Mouse (Mus musculus): ENCODE measurements around the gene Myrfl. TPM values are rescaled to one million over a fixed set of nuclear protein-coding genes. Genes with fewer than 3 reads are reported as not detected.

The Myrfl gene
- total and polyA plus RNA-seq, 3 experiments = 0.11 TPM; not detected in 2

DNA sequence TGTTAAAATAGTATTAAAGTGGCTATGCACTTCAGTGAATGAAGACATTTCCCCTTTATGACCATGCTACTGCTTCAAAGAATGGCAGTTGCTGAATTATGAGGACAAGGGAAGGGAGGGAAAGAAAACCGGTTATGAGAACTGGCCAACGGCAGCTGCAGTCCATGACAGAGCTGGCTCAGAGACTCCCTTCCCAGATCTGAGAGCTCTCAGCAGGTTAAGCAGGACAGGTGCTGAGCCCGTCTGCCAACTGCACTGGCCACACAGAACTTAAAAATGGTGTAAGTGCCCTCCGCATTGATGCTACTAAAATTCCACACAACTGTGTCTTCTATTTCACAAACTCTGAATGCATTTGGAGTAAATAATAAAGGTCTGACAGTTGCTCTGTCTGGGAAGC, 19.3 kb downstream of the Myrfl start:
- Histone ChIP-seq H3K4me3 (ENCODE audit: low read depth, low read length) (no peak overlapping the region), H3K27me3 (ENCODE audit: insufficient read depth, low read length) (no peaks in the 10 kb centered on the region), H3K36me3 (replicated peaks) (no peaks in the 10 kb centered on the region), H3K9me3 (replicated peaks) (0 out of 2 replicates have a peak, but pooled peaks cover 2% of the 10 kb centered on the region), H3K4me1 (ENCODE audit: insufficient read depth, low read depth, low read length) (no peaks in the 10 kb centered on the region)
- no peak for TF ChIP-seq TAL1 (conservative IDR thresholded peaks at IDR 0.05; ENCODE audit: low read depth, low read length)
- TF ChIP-seq GATA1 (IDR thresholded peaks at IDR 0.05; ENCODE audit: borderline replicate concordance, low read length) = no peak
- DNase-seq (ENCODE audit: low spot score) (no peak), ATAC-seq (ENCODE audit: extremely low read depth, insufficient number of reproducible peaks, low FRiP score, poor library complexity, severe bottlenecking) (no peak)

DNA sequence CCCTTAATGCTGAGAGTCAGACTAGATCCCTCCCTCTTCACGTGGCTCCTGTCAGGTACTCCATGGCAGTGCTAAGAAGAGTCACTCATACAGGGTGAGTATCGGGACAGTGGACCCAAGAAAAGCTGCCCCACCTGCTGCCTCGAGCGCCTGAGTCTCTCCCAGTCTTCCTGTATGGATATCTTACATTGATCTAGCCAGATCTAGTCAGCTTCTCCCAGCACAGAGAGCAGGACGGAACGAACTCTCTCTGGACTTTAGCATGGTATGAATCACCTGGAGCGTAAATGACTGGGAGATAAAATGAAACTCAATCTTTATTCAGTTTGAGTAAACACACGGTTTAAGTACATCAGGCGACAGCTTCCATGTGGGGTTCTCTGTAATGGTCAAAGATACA, 22.2 kb downstream of the Myrfl start:
- 0 out of 2 replicates have a peak, but pooled peaks cover under 1% of the 10 kb centered on the region for H3K9me3 ChIP-seq (replicated peaks)
- DNase-seq (ENCODE audit: low spot score) = no peak
- TF ChIP-seq GATA1 (IDR thresholded peaks at IDR 0.05; ENCODE audit: borderline replicate concordance, low read length) (no peak), TAL1 (conservative IDR thresholded peaks at IDR 0.05; ENCODE audit: low read depth, low read length) (no peak)
- no peak for ATAC-seq (ENCODE audit: extremely low read depth, insufficient number of reproducible peaks, low FRiP score, poor library complexity, severe bottlenecking)
- H3K27me3 ChIP-seq (ENCODE audit: insufficient read depth, low read length) = no peaks in the 10 kb centered on the region
- no peaks in the 10 kb centered on the region for H3K4me1 ChIP-seq (ENCODE audit: insufficient read depth, low read depth, low read length)
- H3K36me3 ChIP-seq (replicated peaks) = no peaks in the 10 kb centered on the region
- no peak overlapping the region for H3K4me3 ChIP-seq (ENCODE audit: low read depth, low read length)

DNA sequence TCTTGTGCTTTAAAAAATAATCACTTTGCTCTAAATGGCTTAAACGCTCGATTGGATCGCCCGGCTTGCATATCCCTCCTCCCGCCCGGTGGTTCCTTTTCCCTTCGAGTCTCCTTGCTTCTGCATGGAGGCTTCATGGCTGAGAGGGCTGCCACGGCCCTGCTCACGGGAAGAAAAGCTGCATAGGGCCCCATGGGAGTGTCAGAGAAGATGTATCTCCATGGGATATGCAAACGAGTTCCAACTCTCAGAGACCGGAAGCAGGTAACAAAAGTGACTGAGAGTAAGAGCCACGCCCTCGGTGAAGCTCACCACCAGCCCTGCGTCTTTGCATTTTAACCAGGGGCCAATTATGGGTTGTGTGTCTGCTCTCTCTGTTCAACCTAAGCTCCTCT, 24.7 kb downstream of the Myrfl start:
- no peaks in the 10 kb centered on the region for H3K27me3 ChIP-seq (ENCODE audit: insufficient read depth, low read length)
- H3K36me3 ChIP-seq (replicated peaks) = no peaks in the 10 kb centered on the region
- TF ChIP-seq CTCF (IDR thresholded peaks at IDR 0.05; ENCODE audit: low read depth, low read length) = no peak
- TF ChIP-seq TAL1 (conservative IDR thresholded peaks at IDR 0.05; ENCODE audit: low read depth, low read length) = no peak
- TF ChIP-seq POLR2AphosphoS5 (IDR thresholded peaks at IDR 0.05; ENCODE audit: insufficient replicate concordance, low read depth, low read length) = no peak
- no peak for TF ChIP-seq GATA1 (IDR thresholded peaks at IDR 0.05; ENCODE audit: borderline replicate concordance, low read length)
- no peak for TF ChIP-seq GATA2 (IDR thresholded peaks at IDR 0.05; ENCODE audit: borderline replicate concordance, low read depth, low read length)
- H3K9me3 ChIP-seq (replicated peaks) = no peaks in the 10 kb centered on the region
- no peaks in the 10 kb centered on the region for H3K4me1 ChIP-seq (ENCODE audit: insufficient read depth, low read depth, low read length)
- ATAC-seq (ENCODE audit: extremely low read depth, insufficient number of reproducible peaks, low FRiP score, poor library complexity, severe bottlenecking) = no peak
- no peak overlapping the region for H3K4me3 ChIP-seq (ENCODE audit: low read depth, low read length)
- no peak for DNase-seq (ENCODE audit: low spot score)

DNA sequence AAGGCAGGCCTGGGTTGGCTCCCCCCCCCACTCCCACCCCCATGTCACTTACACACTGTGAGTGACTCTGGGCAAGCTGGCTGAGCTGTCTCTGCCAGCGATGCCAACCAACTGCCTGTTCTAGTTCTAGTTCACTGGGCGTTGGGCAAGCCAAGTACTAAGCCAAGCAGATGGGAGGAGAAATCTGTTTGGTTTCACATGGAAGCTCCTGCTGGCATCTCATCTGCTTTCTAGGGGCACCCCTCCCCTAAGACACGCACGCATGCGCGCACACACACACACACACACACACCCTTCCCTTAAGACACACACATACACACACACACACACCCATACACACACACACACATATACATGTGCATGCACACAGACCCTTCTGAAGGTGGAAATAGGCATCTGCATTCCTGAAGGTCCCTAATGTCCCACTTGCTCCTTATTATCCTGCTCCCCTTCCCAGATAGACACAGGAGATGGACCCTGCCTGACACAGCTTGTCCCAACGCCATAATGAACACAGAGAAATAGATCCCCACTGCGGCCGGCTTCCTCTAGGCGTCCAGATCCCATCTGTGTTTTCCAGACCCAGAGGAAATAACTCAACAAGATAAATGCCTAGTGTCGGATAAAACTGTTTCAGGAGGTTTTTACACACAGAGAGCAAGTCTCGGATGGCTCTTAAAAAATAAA, 25.2 kb downstream of the Myrfl start:
- TF ChIP-seq TAL1 (conservative IDR thresholded peaks at IDR 0.05; ENCODE audit: low read depth, low read length) (no peak), CTCF (IDR thresholded peaks at IDR 0.05; ENCODE audit: low read depth, low read length) (no peak), GATA1 (IDR thresholded peaks at IDR 0.05; ENCODE audit: borderline replicate concordance, low read length) (no peak), POLR2AphosphoS5 (IDR thresholded peaks at IDR 0.05; ENCODE audit: insufficient replicate concordance, low read depth, low read length) (no peak), GATA2 (IDR thresholded peaks at IDR 0.05; ENCODE audit: borderline replicate concordance, low read depth, low read length) (no peak)
- H3K27me3 ChIP-seq (ENCODE audit: insufficient read depth, low read length) = no peaks in the 10 kb centered on the region
- no peaks in the 10 kb centered on the region for H3K4me1 ChIP-seq (ENCODE audit: insufficient read depth, low read depth, low read length)
- ATAC-seq (ENCODE audit: extremely low read depth, insufficient number of reproducible peaks, low FRiP score, poor library complexity, severe bottlenecking) (no peak), DNase-seq (ENCODE audit: low spot score) (no peak)
- H3K4me3 ChIP-seq (ENCODE audit: low read depth, low read length) = no peak overlapping the region
- no peaks in the 10 kb centered on the region for H3K9me3 ChIP-seq (replicated peaks)
- H3K36me3 ChIP-seq (replicated peaks) = no peaks in the 10 kb centered on the region

DNA sequence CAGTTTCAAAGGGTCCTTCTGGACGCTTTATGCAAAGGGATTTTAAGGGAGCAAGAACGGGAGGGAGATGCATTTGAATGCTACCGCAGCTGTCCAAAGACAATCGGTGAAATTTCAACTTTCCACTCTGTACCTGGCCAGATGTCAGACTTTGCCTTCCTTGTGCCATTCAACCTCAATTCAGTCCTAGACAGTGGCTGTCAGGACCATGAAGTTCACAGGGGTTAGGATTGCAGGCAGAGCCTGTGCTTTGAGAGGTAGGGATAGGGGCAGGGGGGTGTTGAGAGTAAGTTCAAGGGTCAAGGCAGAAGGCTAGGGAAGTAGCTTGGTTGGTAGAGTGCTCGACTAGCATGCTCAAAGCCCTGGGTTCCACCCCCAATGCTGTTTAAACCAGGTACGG, 25.9 kb downstream of the Myrfl start:
- H3K4me3 ChIP-seq (ENCODE audit: low read depth, low read length) = no peak overlapping the region
- no peaks in the 10 kb centered on the region for H3K27me3 ChIP-seq (ENCODE audit: insufficient read depth, low read length)
- no peaks in the 10 kb centered on the region for H3K4me1 ChIP-seq (ENCODE audit: insufficient read depth, low read depth, low read length)
- H3K9me3 ChIP-seq (replicated peaks) = no peaks in the 10 kb centered on the region
- TF ChIP-seq CTCF (IDR thresholded peaks at IDR 0.05; ENCODE audit: low read depth, low read length) (no peak), GATA2 (IDR thresholded peaks at IDR 0.05; ENCODE audit: borderline replicate concordance, low read depth, low read length) (no peak), TAL1 (conservative IDR thresholded peaks at IDR 0.05; ENCODE audit: low read depth, low read length) (no peak), GATA1 (IDR thresholded peaks at IDR 0.05; ENCODE audit: borderline replicate concordance, low read length) (no peak), POLR2AphosphoS5 (IDR thresholded peaks at IDR 0.05; ENCODE audit: insufficient replicate concordance, low read depth, low read length) (no peak)
- DNase-seq (ENCODE audit: low spot score) = no peak
- no peaks in the 10 kb centered on the region for H3K36me3 ChIP-seq (replicated peaks)
- no peak for ATAC-seq (ENCODE audit: extremely low read depth, insufficient number of reproducible peaks, low FRiP score, poor library complexity, severe bottlenecking)

DNA sequence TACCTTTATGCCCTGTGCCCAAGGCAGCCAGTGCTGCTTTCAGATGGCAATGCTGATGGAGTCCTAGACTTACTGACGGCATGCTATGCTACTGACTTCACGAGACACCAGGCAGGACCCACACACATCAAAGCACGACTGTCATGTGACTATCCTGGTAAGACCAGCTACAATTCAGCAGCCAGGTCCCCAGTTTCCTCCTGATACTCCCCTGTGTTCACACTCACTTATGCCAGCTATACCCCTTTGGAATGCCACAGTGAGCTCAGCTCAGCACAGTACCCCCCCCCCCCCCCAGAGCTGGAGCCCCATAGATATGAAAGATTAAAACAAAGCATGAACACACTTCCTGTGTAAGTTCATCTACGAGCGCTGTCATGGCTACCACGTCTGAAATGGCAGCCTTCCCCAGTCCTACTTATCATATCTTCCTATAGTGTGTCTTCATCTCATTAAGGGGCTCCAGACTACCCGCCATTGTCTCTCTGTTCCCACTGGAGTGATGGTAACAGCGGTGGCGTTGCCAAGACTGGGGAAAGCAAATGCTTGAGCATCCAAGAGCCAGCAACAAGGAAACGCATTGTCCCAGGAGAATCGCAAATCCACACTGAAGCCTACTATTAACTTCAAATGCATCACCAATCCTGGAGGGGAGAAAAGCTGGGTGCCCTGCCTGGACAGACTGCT, 43.4 kb downstream of the Myrfl start:
- H3K36me3 ChIP-seq (replicated peaks) = no peaks in the 10 kb centered on the region
- no peak for TF ChIP-seq GATA2 (IDR thresholded peaks at IDR 0.05; ENCODE audit: borderline replicate concordance, low read depth, low read length)
- no peak for TF ChIP-seq CTCF (IDR thresholded peaks at IDR 0.05; ENCODE audit: low read depth, low read length)
- H3K4me3 ChIP-seq (ENCODE audit: low read depth, low read length) = no peak overlapping the region
- no peaks in the 10 kb centered on the region for H3K9me3 ChIP-seq (replicated peaks)
- no peak for ATAC-seq (ENCODE audit: extremely low read depth, insufficient number of reproducible peaks, low FRiP score, poor library complexity, severe bottlenecking)
- no peaks in the 10 kb centered on the region for H3K27me3 ChIP-seq (ENCODE audit: insufficient read depth, low read length)
- no peak for DNase-seq (ENCODE audit: low spot score)
- no peaks in the 10 kb centered on the region; the same call in 1 of the 2 replicates for H3K4me1 ChIP-seq (ENCODE audit: insufficient read depth, low read depth, low read length)
